Mouse (Mus musculus) lung, postnatal 4 days (tissue): ENCODE data around the gene Cnga1.
"Not testable (repeated sequence)": the region's sequence is repeated elsewhere in the genome, so short reads cannot be mapped to it uniquely, and the experiment has no call there.

ENCODE experiments used
- DNase-seq, 2 experiments: peaks; one replicate each; pipeline ENCODE4 v3.0.0; 2021

Gene Cnga1

GRCm38 (mm10) chr5:72636576-72636975, 7.5 kb downstream of the Cnga1 start:
- no peak for DNase-seq

DNA sequence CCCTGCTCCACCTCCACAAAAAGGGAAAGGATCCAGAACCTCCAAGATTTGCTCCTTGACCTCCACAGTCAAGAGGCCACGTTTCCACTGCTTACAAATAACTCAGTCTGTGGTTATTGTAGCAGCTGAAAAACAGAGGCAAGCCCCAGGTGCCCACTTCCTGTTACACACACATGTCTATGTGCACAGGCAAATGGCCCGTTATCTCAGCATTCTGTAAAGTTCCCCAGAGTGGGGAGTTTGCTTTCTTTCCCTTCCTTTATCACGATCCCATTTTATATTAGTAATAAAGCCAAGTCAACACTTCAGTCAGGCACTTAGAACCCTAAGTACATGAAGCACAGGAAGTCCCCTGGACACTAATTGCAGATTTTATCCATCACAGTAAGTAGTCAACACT, 8.0 kb downstream of the Cnga1 start:
- peak; percentile 29 to 31 for DNase-seq

DNA sequence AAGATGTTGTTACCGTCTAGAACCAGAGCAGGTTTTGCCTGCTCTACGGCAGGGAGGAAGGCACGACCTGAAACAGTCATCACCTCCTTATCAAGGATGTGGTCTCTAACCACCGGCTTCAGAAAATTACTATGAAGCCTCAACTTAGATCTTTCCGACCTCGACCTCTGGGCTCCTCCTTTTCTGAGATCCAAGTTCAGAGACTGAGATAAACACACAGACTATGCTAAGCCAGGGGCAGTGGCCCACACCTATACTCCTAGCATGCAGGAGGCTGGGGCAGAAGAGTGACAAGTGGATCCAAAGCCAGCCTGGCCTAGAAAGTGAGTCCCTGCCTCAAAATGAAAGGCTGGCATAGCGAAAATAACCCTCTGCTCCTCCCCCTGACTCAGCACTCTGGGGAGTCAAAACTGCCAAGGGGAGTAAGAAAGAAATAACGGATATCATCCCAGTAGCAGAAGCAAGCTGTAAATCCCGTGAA, 9.2 kb downstream of the Cnga1 start:
- DNase-seq: no peak

- no peak for DNase-seq
These were observed 14.0 kb downstream of the Cnga1 start for GRCm38 (mm10) chr5:72630026-72630425.

GRCm38 (mm10) chr5:72621022-72621421, 23.1 kb downstream of the Cnga1 start:
- no peak for DNase-seq

- DNase-seq: no peak
These were observed 26.7 kb downstream of the Cnga1 start for GRCm38 (mm10) chr5:72617413-72617812.

DNA sequence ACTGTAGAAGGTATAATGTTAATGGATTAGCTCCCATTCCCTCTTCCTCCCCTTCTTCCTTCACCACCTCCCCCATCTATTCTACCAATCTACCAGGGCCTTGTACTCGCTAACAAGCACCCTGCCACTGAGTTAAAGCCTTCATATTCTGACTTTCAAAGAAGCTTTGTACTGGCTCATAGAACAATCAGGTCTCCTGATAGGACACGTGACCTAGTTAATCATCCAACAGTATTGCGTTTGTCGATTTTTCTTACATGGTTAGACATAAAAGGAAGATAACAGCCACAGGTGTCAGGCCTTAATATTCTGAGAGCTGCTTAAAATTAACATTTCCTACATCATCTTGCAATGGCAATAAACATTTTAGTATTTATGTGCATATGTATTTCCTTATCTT, 40.9 kb downstream of the Cnga1 start:
- DNase-seq: no peak

DNA sequence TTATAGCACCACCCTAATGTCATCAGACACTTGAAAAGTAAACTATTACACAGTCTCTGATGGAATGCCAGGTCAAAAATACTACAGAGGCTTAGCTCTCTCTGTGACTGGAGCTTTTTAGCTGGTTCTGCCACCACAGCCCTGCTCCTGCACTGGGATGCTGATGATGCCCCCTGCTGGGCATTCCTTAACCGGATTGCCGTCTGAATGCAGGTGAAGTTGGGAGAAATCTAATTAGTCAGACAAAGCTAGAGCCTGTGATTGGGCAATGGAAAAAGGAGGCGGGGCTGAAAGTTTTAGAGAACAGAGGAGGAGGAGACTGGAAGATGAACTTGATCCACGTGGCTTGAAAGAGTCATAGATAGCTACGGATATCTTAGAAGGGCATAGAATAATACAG, 43.1 kb downstream of the Cnga1 start:
- peak; percentile 42 to 60 for DNase-seq

GRCm38 (mm10) chr5:72587192-72587681, 56.8 kb downstream of the Cnga1 start, which contains the start of gene Gm5868:
Gene Gm5868 (minus strand): TSS chr5:72587551.
- no peak for DNase-seq

GRCm38 (mm10) chr5:72586667-72587191, 57.3 kb downstream of the Cnga1 start:
- not testable (repeated sequence) for DNase-seq

DNA sequence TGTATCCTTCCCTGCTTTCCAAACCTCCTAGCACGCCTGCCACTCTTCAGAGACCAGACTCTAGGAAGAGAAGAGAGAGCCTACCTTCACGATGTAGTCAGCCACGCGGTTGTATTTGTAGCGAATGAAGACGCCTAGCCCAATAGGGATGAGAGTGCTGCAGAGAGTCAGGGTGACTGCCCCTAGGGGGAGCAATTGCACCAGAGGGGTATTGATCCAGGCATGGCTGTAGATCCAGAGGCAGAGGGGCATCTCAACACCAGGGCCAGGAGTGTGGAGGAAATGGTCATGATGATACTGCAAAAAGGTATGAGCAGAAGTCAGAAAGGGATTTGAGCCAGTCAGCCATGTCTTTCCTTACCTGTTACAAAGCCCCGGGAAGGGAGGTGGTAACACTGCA, 58.0 kb downstream of the Cnga1 start:
- DNase-seq: not testable (repeated sequence)

DNA sequence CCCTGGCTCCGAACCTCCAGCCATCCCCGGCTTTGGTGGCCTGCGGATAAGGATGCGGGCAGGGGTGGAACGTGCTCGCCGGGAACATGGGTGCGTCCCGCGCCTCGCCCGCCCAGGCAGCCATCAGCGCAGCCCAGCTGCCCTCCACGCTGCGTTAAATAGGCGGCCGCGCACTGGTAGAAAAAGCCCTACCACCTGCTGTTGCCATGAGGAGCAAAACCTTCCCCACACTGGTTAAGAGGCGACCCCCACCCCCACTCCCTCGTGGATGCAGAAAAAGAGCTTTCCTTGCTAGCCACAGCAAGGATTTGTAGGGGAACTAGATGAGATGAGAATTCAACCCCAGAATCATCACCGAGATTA, 63.1 kb downstream of the Cnga1 start, which contains the start of gene Zar1:
Zar1 (minus strand) TSS at position 285 of the 363 bp plus-strand sequence.
- not testable (repeated sequence) for DNase-seq

GRCm38 (mm10) chr5:72580088-72580969, 63.7 kb downstream of the Cnga1 start:
- peak in 1 of 2 experiments; percentile 12 for DNase-seq

GRCm38 (mm10) chr5:72579599-72579998, 64.5 kb downstream of the Cnga1 start:
- DNase-seq: not testable (repeated sequence)

DNA sequence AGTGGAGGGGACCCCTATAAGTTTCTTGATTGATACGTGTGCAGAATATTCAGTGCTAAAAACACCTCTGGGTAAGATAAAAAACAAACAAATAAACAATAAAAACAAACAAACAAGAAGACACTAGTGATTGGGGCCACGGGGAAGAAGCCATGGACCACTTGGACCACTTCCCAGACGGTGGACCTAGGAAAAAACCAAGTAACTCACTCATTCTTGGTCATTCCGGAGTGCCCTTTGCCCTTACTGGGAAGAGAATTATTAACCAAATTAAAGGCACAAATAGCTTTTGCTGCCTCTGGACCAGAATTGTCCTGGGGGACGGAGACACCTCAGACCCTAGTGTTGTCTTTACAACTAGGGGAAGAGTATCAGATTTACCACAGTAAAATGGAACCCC, 78.5 kb downstream of the Cnga1 start:
- DNase-seq: no peak

- not testable (repeated sequence) for DNase-seq
These were observed 80.9 kb downstream of the Cnga1 start for GRCm38 (mm10) chr5:72563183-72563582.

- no peak for DNase-seq
These were observed 83.0 kb downstream of the Cnga1 start for GRCm38 (mm10) chr5:72560976-72561628.

GRCm38 (mm10) chr5:72559544-72560049, 84.5 kb downstream of the Cnga1 start, which contains the start of gene Nfxl1:
Gene Nfxl1 (minus strand): TSS chr5:72559684.
- DNase-seq: peak; percentile 97 to 98

DNA sequence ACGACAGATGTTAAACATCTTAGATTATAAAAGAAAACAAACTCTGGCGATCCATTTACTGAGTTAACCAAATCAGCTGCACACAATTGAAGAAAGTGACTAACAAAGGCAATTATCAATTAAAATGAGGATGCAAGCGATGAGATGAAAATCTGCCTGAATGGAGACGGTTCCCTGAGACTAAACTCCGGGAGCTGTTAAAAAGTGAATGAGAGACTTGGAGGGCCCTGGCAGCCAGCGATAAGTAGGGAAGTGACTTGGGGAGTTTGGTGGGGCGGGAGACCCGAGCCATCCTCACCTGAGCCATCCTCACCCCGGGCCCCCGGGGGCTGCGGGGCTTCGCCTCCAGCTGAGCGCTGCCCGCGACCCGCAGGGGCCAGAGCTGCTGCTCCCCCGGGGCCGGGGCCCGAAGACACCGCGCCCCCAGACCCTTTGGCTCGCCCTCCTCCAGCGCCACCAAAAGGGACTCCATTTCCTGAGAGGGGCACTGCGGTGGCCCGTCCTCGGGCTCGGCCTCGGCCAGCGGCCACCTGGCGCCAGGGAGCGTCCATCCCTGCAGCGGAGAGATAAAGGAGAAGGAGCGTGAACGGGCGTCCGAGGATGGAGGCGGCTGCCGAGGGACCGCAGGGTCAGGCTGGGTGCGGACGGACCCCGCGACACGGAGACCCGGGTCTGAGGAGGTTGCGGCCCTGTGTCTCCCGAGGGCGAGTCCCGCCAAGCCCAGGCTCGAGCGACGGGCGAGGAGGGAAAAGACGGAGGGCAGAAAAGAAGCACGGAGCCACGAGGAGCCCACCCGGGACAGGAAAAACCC, 85.2 kb downstream of the Cnga1 start:
- no peak for DNase-seq

DNA sequence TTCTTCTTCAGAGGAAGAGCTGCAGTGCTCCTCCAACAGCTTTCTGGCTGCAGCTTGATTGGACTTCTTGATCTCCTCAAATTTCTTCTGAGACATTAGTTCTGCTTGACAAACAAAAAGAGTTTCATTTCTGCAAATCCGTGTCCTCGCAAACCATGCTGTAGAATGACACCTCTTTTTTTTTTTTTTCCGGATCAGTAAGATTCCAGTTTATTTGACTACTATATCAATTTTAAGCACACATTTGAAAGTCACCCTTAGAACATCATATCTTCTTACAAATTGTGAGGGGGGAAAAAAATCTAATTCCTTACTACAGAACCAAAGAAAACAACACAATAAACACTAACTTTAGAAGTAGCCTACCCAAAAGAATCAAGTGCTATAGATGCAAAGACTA, 87.8 kb downstream of the Cnga1 start:
- no peak for DNase-seq
